Mouse (Mus musculus) lung, adult 2 months (tissue): ENCODE results near the gene Mark1. TPM values are rescaled to one million over a fixed set of nuclear protein-coding genes. Genes with fewer than 3 reads are reported as not detected.
A peak's percentile ranks its signal among the peaks of the same experiment; 100 is the strongest.

ENCODE experiments used
- DNase-seq: peaks from one replicate; pipeline ENCODE4 v3.0.0; 2022
- H3K4me1 ChIP-seq: fragments of 200-500 bp; 2 replicates; pipeline ENCODE4 v1.6.1; 2011; ENCODE audit warnings: low read length; ENCODE audit not compliant: control insufficient read depth, insufficient read depth
- H3K4me3 ChIP-seq: fragments of 200-500 bp; replicated peaks from 2 replicates; pipeline ENCODE3; 2011; ENCODE audit warnings: low read depth, mild to moderate bottlenecking, control low read depth, low read length; ENCODE audit errors: extremely low read depth
- CTCF ChIP-seq: fragments of 200-500 bp; IDR thresholded peaks from 2 replicates; pipeline ENCODE4 v1.5.1; 2011; ENCODE audit warnings: mild to moderate bottlenecking, low read length, control low read depth; ENCODE audit not compliant: insufficient read depth
- POLR2A ChIP-seq: fragments of 200-500 bp; IDR thresholded peaks from 2 replicates; pipeline ENCODE4 v1.6.1; 2011; ENCODE audit warnings: low read depth, mild to moderate bottlenecking, control low read depth, low read length, borderline replicate concordance; ENCODE audit errors: extremely low read depth
- WGBS: fragments of 180-500 bp; shearing (Covaris S2); methylation state at CpG from one replicate; pipeline ENCODE4 v1.1.7; 2018; 5-methylcytosine and 5-hydroxymethylcytosine counted together
- polyA plus RNA-seq: library from polyadenylated mRNA; depleted of rRNA; stranded (reverse); fragments of >200 nt; gene quantifications from 2 replicates; pipeline ENCODE4 v1.2.3, GENCODE M21; 2012

Mark1 gene
- polyA plus RNA-seq, 1 experiment = 3.7 TPM

GRCm38 (mm10) chr1:184905371-184905770 lies 94.0 kb downstream of the Mark1 start:
- WGBS = 83% methylated on average over 19 of the region's 19 CpGs
- Histone ChIP-seq H3K4me3 (no peak overlapping the region), H3K4me1 (peaks cover 3% of the 10 kb centered on the region; the same call in 1 of the 2 replicates)
- DNase-seq = no peak
- TF ChIP-seq POLR2A (no peak), CTCF (no peak)

- no peak for DNase-seq
- Histone ChIP-seq H3K4me1 (peaks cover 1% of the 10 kb centered on the region; the same call in 1 of the 2 replicates), H3K4me3 (no peak overlapping the region)
- 74% methylated on average over 7 of the region's 7 CpGs for WGBS
- TF ChIP-seq POLR2A = no peak
- TF ChIP-seq CTCF = no peak
These were observed 95.7 kb downstream of the Mark1 start for GRCm38 (mm10) chr1:184903697-184904096.

- Histone ChIP-seq H3K4me3 (no peak overlapping the region), H3K4me1 (no peaks in the 10 kb centered on the region)
- WGBS = 85% methylated on average over 7 of the region's 7 CpGs
- no peak for TF ChIP-seq CTCF
- TF ChIP-seq POLR2A = no peak
- no peak for DNase-seq
These were observed 96.5 kb downstream of the Mark1 start for GRCm38 (mm10) chr1:184902886-184903285.

GRCm38 (mm10) chr1:184897350-184897749 lies 102.0 kb downstream of the Mark1 start:
- no peak overlapping the region for H3K4me3 ChIP-seq

GRCm38 (mm10) chr1:184891998-184892397 lies 107.4 kb downstream of the Mark1 start:
- no peak overlapping the region for H3K4me3 ChIP-seq
- H3K4me1 ChIP-seq = no peaks in the 10 kb centered on the region
- WGBS = 66% methylated on average over 3 of the region's 3 CpGs
- no peak for DNase-seq
- TF ChIP-seq POLR2A (no peak), CTCF (peak; percentile 43; the same call in 1 of the 2 replicates)

More at GRCm38 (mm10) chr1:184897350-184897749, 102.0 kb downstream of the Mark1 start:
- no peaks in the 10 kb centered on the region for H3K4me1 ChIP-seq
- no peak for DNase-seq
- TF ChIP-seq POLR2A (no peak), CTCF (no peak)
- WGBS = 77% methylated on average over 16 of the region's 16 CpGs

GRCm38 (mm10) chr1:184889454-184889853 lies 109.9 kb downstream of the Mark1 start:
- DNase-seq = no peak
- Histone ChIP-seq H3K4me1 (no peaks in the 10 kb centered on the region), H3K4me3 (no peak overlapping the region)
- WGBS = 81% methylated on average over 6 of the region's 6 CpGs
- no peak for TF ChIP-seq POLR2A
- TF ChIP-seq CTCF = no peak

- Histone ChIP-seq H3K4me1 (no peaks in the 10 kb centered on the region; the same call in 1 of the 2 replicates), H3K4me3 (no peak overlapping the region)
- WGBS = 89% methylated on average over 1 of the region's 1 CpGs
- TF ChIP-seq POLR2A = no peak
- TF ChIP-seq CTCF = no peak
- no peak for DNase-seq
These were observed 113.2 kb downstream of the Mark1 start for GRCm38 (mm10) chr1:184886160-184886559.

GRCm38 (mm10) chr1:184882281-184883268 lies 116.8 kb downstream of the Mark1 start, which contains the start of gene C130074G19Rik:
Gene C130074G19Rik, minus strand, starts transcription at chr1:184883218.
- 3% methylated on average over 77 of the region's 77 CpGs for WGBS
- Histone ChIP-seq H3K4me1 (no peaks in the 10 kb centered on the region; the same call in 1 of the 2 replicates), H3K4me3 (peak within 1 kb of the TSS; percentile 79)
- TF ChIP-seq POLR2A (peak; percentile 65; the same call in 1 of the 2 replicates), CTCF (peak; percentile 63)
- DNase-seq = peak; percentile 74

GRCm38 (mm10) chr1:184881861-184882260 lies 117.5 kb downstream of the Mark1 start:
- 46% methylated on average over 7 of the region's 7 CpGs for WGBS
- DNase-seq = peak; percentile 11

More at GRCm38 (mm10) chr1:184881861-184882260, 117.5 kb downstream of the Mark1 start:
- H3K4me1 ChIP-seq = no peaks in the 10 kb centered on the region; the same call in 1 of the 2 replicates
- peak overlapping the region; percentile 79 for H3K4me3 ChIP-seq
- TF ChIP-seq CTCF (no peak), POLR2A (no peak)
